Mouse (Mus musculus): ENCODE data around the gene Fnip2. TPM values are rescaled to one million over a fixed set of nuclear protein-coding genes. Genes with fewer than 3 reads are reported as not detected.
A peak's percentile ranks its signal among the peaks of the same experiment; 100 is the strongest.

The Fnip2 gene
- polyA plus RNA-seq (2016; fragmentation: Nextera tagmentation; extraction: Ambion mirVana), result 5.1 and 5.4 TPM in 2 replicates

- 2% methylated on average over 55 of the region's 55 CpGs for WGBS
Measured at GRCm38 (mm10) chr3:79567703-79568362, at the start of gene Fnip2. Gene Fnip2 (minus strand): TSS chr3:79567796.

GRCm38 (mm10) chr3:79609886-79610285 lies 42.3 kb upstream of the Fnip2 start:
- 96% methylated on average over 2 of the region's 2 CpGs for WGBS
- H3K27ac ChIP-seq (replicated peaks), result no peak overlapping the region
- no peak for DNase-seq (ENCODE audit: low spot score)
- no peaks in the 10 kb centered on the region for H3K4me1 ChIP-seq
- no peak overlapping the region for H3K4me3 ChIP-seq
- no peaks in the 10 kb centered on the region for H3K27me3 ChIP-seq (replicated peaks; ENCODE audit: low read depth, poor library complexity, severe bottlenecking)
- H3K36me3 ChIP-seq (replicated peaks), result peaks cover 69% of the 10 kb centered on the region
- peaks cover 4% of the 10 kb centered on the region; the same call in 1 of the 2 replicates for H3K9me3 ChIP-seq

More at GRCm38 (mm10) chr3:79567703-79568362, at the start of gene Fnip2:
- peak within 1 kb of the TSS; percentile 86 for H3K4me3 ChIP-seq
- H3K4me1 ChIP-seq, result peaks cover 13% of the 10 kb centered on the region
- H3K9me3 ChIP-seq, result no peaks in the 10 kb centered on the region
- H3K36me3 ChIP-seq (replicated peaks), result no peaks in the 10 kb centered on the region
- DNase-seq (ENCODE audit: low spot score), result peak; percentile 97
- H3K27ac ChIP-seq (replicated peaks), result peak within 1 kb of the TSS; percentile 90
- no peaks in the 10 kb centered on the region for H3K27me3 ChIP-seq (replicated peaks; ENCODE audit: low read depth, poor library complexity, severe bottlenecking)

GRCm38 (mm10) chr3:79595468-79595867 lies 27.9 kb upstream of the Fnip2 start:
- Histone ChIP-seq H3K36me3 (replicated peaks) (peaks cover 75% of the 10 kb centered on the region), H3K9me3 (no peaks in the 10 kb centered on the region), H3K27ac (replicated peaks) (no peak overlapping the region), H3K4me1 (peaks cover 11% of the 10 kb centered on the region), H3K27me3 (replicated peaks; ENCODE audit: low read depth, poor library complexity, severe bottlenecking) (no peaks in the 10 kb centered on the region), H3K4me3 (no peak overlapping the region)
- DNase-seq (ENCODE audit: low spot score), result no peak
- 92% methylated on average over 7 of the region's 7 CpGs for WGBS

GRCm38 (mm10) chr3:79591793-79592471 lies 24.3 kb upstream of the Fnip2 start:
- Histone ChIP-seq H3K4me1 (peaks cover 11% of the 10 kb centered on the region), H3K9me3 (no peaks in the 10 kb centered on the region), H3K36me3 (replicated peaks) (peaks cover 39% of the 10 kb centered on the region), H3K27ac (replicated peaks) (peak overlapping the region; percentile 96), H3K27me3 (replicated peaks; ENCODE audit: low read depth, poor library complexity, severe bottlenecking) (no peaks in the 10 kb centered on the region), H3K4me3 (peak overlapping the region; percentile 94)
- 6% methylated on average over 15 of the region's 15 CpGs for WGBS
- peak; percentile 7 for DNase-seq (ENCODE audit: low spot score)

GRCm38 (mm10) chr3:79590863-79591792 lies 23.5 kb upstream of the Fnip2 start, which contains the start of gene Ppid:
Gene Ppid (plus strand): TSS chr3:79591342.
- Histone ChIP-seq H3K36me3 (replicated peaks) (peaks cover 31% of the 10 kb centered on the region), H3K4me3 (peak within 1 kb of the TSS; percentile 94), H3K4me1 (peaks cover 11% of the 10 kb centered on the region), H3K27ac (replicated peaks) (peak within 1 kb of the TSS; percentile 96), H3K27me3 (replicated peaks; ENCODE audit: low read depth, poor library complexity, severe bottlenecking) (no peaks in the 10 kb centered on the region), H3K9me3 (no peaks in the 10 kb centered on the region)
- peak; percentile 88 for DNase-seq (ENCODE audit: low spot score)
- WGBS, result 2% methylated on average over 63 of the region's 63 CpGs

GRCm38 (mm10) chr3:79589671-79590070 lies 22.1 kb upstream of the Fnip2 start:
- H3K9me3 ChIP-seq, result no peaks in the 10 kb centered on the region
- no peaks in the 10 kb centered on the region for H3K27me3 ChIP-seq (replicated peaks; ENCODE audit: low read depth, poor library complexity, severe bottlenecking)
- no peak overlapping the region for H3K4me3 ChIP-seq
- peaks cover 11% of the 10 kb centered on the region for H3K4me1 ChIP-seq
- H3K27ac ChIP-seq (replicated peaks), result no peak overlapping the region
- peaks cover 17% of the 10 kb centered on the region for H3K36me3 ChIP-seq (replicated peaks)
- DNase-seq (ENCODE audit: low spot score), result no peak
- 80% methylated on average over 2 of the region's 2 CpGs for WGBS

GRCm38 (mm10) chr3:79586804-79587203 lies 19.2 kb upstream of the Fnip2 start:
- DNase-seq (ENCODE audit: low spot score), result peak; percentile 92
- Histone ChIP-seq H3K36me3 (replicated peaks) (no peaks in the 10 kb centered on the region), H3K27ac (replicated peaks) (no peak overlapping the region), H3K4me3 (no peak overlapping the region), H3K4me1 (no peaks in the 10 kb centered on the region; the same call in 1 of the 2 replicates), H3K9me3 (no peaks in the 10 kb centered on the region), H3K27me3 (replicated peaks; ENCODE audit: low read depth, poor library complexity, severe bottlenecking) (no peaks in the 10 kb centered on the region)
- 7% methylated on average over 6 of the region's 6 CpGs for WGBS

GRCm38 (mm10) chr3:79579891-79580575 lies 12.4 kb upstream of the Fnip2 start:
- Histone ChIP-seq H3K27ac (replicated peaks) (no peak overlapping the region), H3K36me3 (replicated peaks) (no peaks in the 10 kb centered on the region), H3K4me1 (peaks cover 15% of the 10 kb centered on the region), H3K9me3 (no peaks in the 10 kb centered on the region), H3K4me3 (no peak overlapping the region), H3K27me3 (replicated peaks; ENCODE audit: low read depth, poor library complexity, severe bottlenecking) (no peaks in the 10 kb centered on the region)
- 83% methylated on average over 5 of the region's 5 CpGs for WGBS
- DNase-seq (ENCODE audit: low spot score), result no peak

GRCm38 (mm10) chr3:79578164-79578563 lies 10.6 kb upstream of the Fnip2 start:
- no peak for DNase-seq (ENCODE audit: low spot score)
- H3K27me3 ChIP-seq (replicated peaks; ENCODE audit: low read depth, poor library complexity, severe bottlenecking), result no peaks in the 10 kb centered on the region
- WGBS, result 76% methylated on average over 6 of the region's 6 CpGs
- H3K4me3 ChIP-seq, result no peak overlapping the region
- peaks cover 15% of the 10 kb centered on the region for H3K4me1 ChIP-seq
- H3K27ac ChIP-seq (replicated peaks), result no peak overlapping the region
- no peaks in the 10 kb centered on the region for H3K36me3 ChIP-seq (replicated peaks)
- no peaks in the 10 kb centered on the region for H3K9me3 ChIP-seq

GRCm38 (mm10) chr3:79577606-79578005 lies 10.0 kb upstream of the Fnip2 start:
- WGBS, result 91% methylated on average over 6 of the region's 6 CpGs

GRCm38 (mm10) chr3:79576865-79577264 lies 9.3 kb upstream of the Fnip2 start:
- WGBS, result 42% methylated on average over 5 of the region's 5 CpGs
- Histone ChIP-seq H3K36me3 (replicated peaks) (no peaks in the 10 kb centered on the region), H3K27ac (replicated peaks) (no peak overlapping the region), H3K4me1 (peaks cover 15% of the 10 kb centered on the region), H3K4me3 (no peak overlapping the region), H3K27me3 (replicated peaks; ENCODE audit: low read depth, poor library complexity, severe bottlenecking) (no peaks in the 10 kb centered on the region), H3K9me3 (no peaks in the 10 kb centered on the region)
- no peak for DNase-seq (ENCODE audit: low spot score)

More at GRCm38 (mm10) chr3:79577606-79578005, 10.0 kb upstream of the Fnip2 start:
- Histone ChIP-seq H3K4me1 (peaks cover 15% of the 10 kb centered on the region), H3K4me3 (no peak overlapping the region), H3K27ac (replicated peaks) (no peak overlapping the region), H3K9me3 (no peaks in the 10 kb centered on the region), H3K27me3 (replicated peaks; ENCODE audit: low read depth, poor library complexity, severe bottlenecking) (no peaks in the 10 kb centered on the region), H3K36me3 (replicated peaks) (no peaks in the 10 kb centered on the region)
- DNase-seq (ENCODE audit: low spot score), result no peak

GRCm38 (mm10) chr3:79576468-79576816 lies 8.8 kb upstream of the Fnip2 start:
- H3K27ac ChIP-seq (replicated peaks), result no peak overlapping the region
- H3K9me3 ChIP-seq, result no peaks in the 10 kb centered on the region
- H3K4me1 ChIP-seq, result peaks cover 15% of the 10 kb centered on the region
- no peak overlapping the region for H3K4me3 ChIP-seq
- H3K36me3 ChIP-seq (replicated peaks), result no peaks in the 10 kb centered on the region
- no peak for DNase-seq (ENCODE audit: low spot score)
- 20% methylated on average over 3 of the region's 3 CpGs for WGBS
- H3K27me3 ChIP-seq (replicated peaks; ENCODE audit: low read depth, poor library complexity, severe bottlenecking), result no peaks in the 10 kb centered on the region

Data from embryonic facial prominence, embryonic 10.5 days (tissue).